Mouse (Mus musculus): ENCODE data around the gene Gm20388.

Gene Gm20388

DNA sequence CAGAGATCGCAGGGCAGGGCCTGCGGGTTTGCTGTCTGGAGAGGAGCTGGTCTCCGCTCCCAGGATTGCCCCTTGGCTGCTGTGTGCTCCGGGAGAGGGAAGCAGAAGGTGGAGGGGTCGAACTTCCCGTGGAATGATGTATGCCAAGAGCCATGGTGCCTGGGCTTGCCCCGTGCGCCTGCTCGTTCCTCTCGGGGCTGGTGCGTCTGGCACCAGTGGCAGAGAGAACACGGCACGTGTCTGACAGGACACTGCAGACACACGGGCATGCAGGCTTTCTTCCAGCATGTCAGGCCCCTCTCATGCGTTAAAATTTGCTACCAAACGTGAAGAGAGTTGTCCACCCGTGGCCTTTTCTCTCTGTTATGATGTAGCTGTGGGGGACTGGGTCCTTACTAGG is 4401.1 kb downstream of the Gm20388 start:
- DNase-seq (ENCODE audit: low spot score in 2 of 2), result no peak

GRCm38 (mm10) chr8:124312228-124312627 is 4401.6 kb downstream of the Gm20388 start:
- no peak for DNase-seq (ENCODE audit: low spot score in 2 of 2)

DNA sequence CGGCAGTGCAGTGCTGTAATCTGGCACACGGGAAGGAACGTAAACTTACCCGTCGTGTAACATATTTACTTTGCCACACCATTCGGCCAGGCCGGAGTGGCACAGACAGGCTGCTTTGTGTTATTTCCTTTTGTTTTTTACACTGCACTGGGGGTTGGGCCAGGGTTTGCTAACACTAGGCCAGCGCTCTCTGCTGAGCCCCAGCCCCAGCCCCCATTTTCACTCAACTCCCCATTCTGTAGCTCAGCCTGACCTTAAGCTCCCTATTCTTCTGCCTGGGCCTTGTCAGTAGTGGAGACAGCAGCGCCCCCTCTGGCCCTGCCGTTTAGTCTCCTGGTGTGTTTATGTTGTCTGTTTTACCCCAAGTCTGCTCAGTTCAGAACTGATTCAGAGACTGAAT is 4404.2 kb downstream of the Gm20388 start:
- DNase-seq (ENCODE audit: low spot score in 2 of 2), result no peak

DNA sequence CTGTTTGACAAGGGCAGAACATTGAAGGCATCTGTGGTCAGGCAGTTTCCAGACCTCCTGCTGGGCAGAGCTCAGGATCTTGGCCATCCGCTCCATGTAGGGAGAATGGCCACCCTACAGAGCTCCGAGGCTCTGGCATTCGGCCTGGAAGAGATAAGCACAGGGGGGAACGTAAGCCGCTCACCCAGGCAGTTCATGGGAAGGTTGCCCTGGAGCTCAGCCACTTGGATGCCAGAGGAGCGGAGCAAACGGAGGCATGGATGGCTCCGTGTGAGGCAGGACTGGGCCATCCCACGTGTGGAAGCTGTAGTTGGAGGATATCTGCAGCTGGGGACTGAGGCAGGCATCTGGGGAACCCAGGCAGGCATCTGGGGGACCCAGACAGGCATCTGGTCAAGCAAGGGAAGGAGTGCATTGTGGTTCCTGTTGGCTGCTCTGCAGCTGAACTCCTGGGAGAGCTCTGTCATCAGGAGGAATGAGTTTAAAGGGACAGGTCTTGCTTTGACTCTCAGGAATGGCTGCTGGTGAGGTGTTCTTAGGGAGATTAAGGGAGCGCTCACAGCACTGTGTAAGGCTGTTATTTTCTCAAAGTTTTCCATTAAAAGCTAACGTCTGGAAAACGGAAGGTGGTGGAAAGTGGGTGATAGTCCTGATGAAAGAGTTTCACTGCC is 4406.0 kb downstream of the Gm20388 start:
- no peak for DNase-seq (ENCODE audit: low spot score in 2 of 2)

- DNase-seq (ENCODE audit: low spot score in 2 of 2), result no peak
Measured at GRCm38 (mm10) chr8:124317191-124317682, 4406.6 kb downstream of the Gm20388 start.

DNA sequence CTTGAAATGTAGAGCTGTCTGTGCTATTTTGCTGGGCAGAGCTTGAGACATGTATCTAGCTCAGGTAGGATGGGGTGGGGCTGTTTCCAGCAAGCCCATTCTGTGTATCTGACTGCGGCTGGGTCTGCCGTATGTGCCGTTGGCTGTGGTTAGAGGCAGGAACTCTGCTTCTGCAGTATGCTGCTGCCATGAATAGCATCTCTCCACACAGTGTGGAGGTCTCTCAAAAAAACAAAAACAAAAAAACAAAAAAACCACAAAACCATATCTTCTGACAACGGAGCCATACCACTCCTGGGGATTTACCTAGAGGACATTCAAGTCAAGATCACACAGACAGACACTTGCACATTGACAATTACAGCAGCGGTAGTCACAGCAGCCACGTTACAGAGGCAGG is 4407.2 kb downstream of the Gm20388 start:
- DNase-seq (ENCODE audit: low spot score in 2 of 2), result no peak

GRCm38 (mm10) chr8:124318612-124319315 is 4408.1 kb downstream of the Gm20388 start:
- no peak for DNase-seq (ENCODE audit: low spot score in 2 of 2)

DNA sequence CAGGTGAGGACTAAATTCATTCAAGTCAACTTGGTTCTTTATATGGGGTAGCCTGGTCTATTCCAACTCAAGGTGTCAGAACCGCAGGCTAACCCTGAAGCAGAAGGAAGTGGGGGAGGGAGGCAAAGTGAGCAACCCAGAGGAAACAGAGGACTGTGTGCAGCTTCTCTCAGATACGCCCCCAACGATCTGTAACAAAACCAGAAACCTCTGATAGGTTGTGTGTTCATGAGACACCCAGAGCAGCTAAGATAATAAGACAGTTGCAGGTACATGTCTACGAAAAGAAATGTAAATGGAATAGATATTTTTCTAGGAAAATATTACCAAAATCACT is 4408.6 kb downstream of the Gm20388 start:
- no peak for DNase-seq (ENCODE audit: low spot score in 2 of 2)

DNA sequence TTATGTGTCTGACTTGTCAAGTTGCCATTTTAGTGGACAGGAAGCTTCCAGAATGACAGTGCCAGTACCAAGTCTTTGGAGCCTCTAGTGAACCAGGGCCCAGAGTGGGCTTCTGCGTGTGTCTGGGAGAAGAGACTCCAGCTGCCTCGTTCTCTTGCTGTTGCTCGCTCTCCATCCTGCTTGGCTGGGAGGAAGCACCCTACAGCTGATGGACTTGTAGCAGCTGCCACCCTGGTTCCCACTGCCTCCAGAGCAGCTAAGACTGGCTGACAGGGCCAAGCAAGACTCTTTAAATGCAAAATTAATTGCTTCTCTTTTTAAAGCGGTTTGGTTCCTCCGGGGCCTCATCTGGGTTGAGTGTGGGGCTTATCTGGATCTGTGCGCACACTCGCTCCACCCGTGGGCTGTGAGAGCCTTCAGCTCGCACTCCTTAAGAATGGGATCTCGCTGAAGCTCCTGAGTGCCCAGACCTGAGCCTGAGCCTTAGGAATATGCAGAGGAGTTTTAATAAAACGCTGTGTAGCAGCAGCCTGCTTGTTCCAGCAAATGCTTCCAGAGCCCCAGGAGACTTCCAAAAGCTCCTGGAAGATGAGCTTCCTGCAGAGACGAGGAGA is 4410.7 kb downstream of the Gm20388 start:
- no peak for DNase-seq (ENCODE audit: low spot score in 2 of 2)

GRCm38 (mm10) chr8:124323356-124323755 is 4412.7 kb downstream of the Gm20388 start:
- no peak for DNase-seq (ENCODE audit: low spot score in 2 of 2)

DNA sequence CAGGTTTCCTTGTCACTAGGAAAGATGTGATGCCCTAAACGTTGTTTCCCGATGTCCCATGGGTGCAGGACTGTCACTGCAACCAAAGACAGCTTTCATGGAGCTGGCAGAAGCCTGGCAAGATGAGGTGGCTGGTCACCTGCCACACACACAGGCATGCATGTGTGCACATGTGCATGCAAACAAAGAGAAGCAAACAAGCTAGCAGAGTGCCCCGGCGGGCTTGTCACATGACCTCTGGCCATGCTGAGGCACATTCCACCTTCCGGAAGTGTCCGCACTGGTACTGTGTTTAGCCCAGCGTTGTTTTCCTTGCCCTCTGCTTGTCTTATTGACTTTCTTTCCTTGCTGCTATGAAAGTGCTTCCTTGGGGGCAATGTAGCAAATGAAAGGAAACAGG is 4417.6 kb downstream of the Gm20388 start:
- peak in 1 of 2 experiments; percentile 63 for DNase-seq (ENCODE audit: low spot score in 2 of 2)

DNA sequence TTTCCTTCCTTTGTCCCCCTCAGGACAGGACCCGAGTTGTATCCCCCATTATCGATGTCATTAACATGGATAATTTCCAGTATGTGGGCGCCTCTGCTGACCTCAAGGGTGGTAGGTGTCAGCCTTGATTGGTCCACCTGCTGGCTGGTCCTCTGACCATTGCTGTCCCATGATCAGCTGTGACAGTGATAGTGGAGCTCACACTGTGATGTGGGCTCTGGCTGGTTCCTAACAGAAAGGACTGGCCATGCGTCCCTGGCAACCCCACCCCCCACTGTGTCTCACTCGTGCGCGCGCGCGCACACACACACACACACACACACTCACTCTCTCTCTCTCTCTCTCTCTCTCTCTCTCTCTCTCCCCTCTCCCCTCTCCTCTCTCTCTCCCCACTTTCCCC is 4419.0 kb downstream of the Gm20388 start:
- no peak for DNase-seq (ENCODE audit: low spot score in 2 of 2)

DNA sequence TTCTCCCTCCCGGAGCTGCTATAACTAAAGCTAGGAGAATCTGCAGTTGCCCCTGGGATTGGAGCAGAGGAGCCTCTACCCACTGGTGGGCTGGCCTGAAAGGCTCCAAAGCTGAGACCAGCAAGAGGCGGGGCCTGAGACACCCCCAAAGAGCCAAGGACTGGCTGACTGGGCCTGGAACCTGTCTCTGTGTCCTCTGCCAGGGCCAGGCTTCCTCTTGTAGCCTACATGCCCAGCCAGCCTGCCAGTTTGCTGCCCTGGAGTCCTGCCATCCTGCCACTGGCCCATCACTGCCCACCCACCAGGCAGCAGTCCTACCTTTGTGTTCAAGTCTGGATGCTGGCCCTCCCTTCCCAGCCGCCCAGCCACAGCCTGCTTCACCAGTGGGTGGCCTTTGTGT is 4419.8 kb downstream of the Gm20388 start:
- DNase-seq (ENCODE audit: low spot score in 2 of 2), result no peak

GRCm38 (mm10) chr8:124331094-124331493 is 4420.5 kb downstream of the Gm20388 start:
- no peak for DNase-seq (ENCODE audit: low spot score in 2 of 2)

GRCm38 (mm10) chr8:124331706-124332105 is 4421.1 kb downstream of the Gm20388 start:
- no peak for DNase-seq (ENCODE audit: low spot score in 2 of 2)

- no peak for DNase-seq (ENCODE audit: low spot score in 2 of 2)
Measured at GRCm38 (mm10) chr8:124336302-124336701, 4425.7 kb downstream of the Gm20388 start.

DNA sequence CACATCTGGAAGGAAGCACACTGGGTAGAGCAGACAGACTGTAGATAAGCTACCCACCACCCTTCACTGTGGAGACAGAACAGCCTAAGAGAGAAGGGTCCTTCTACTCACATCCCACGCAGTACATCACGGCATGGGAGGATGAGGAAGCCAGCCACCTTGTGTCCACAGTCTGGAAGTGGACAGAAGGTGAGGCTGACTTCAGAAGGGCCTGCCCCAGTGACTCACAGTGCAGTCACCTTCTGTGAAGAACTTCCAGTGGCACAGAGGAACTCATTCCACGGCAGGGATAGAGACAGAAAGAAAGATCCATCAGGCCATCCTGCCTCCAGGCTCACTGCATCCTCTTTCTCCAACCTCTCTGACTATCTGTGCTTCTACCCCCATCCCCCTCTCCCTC is 4429.1 kb downstream of the Gm20388 start:
- DNase-seq (ENCODE audit: low spot score in 2 of 2), result no peak

- no peak for DNase-seq (ENCODE audit: low spot score in 2 of 2)
Measured at GRCm38 (mm10) chr8:124340360-124341068, 4429.9 kb downstream of the Gm20388 start.

GRCm38 (mm10) chr8:124343151-124343550 is 4432.5 kb downstream of the Gm20388 start:
- no peak for DNase-seq (ENCODE audit: low spot score in 2 of 2)

- no peak for DNase-seq (ENCODE audit: low spot score in 2 of 2)
Measured at GRCm38 (mm10) chr8:124343991-124344390, 4433.4 kb downstream of the Gm20388 start.

GRCm38 (mm10) chr8:124345098-124345497 is 4434.5 kb downstream of the Gm20388 start:
- DNase-seq (ENCODE audit: low spot score in 2 of 2), result peak in 1 of 2 experiments; percentile 63

DNA sequence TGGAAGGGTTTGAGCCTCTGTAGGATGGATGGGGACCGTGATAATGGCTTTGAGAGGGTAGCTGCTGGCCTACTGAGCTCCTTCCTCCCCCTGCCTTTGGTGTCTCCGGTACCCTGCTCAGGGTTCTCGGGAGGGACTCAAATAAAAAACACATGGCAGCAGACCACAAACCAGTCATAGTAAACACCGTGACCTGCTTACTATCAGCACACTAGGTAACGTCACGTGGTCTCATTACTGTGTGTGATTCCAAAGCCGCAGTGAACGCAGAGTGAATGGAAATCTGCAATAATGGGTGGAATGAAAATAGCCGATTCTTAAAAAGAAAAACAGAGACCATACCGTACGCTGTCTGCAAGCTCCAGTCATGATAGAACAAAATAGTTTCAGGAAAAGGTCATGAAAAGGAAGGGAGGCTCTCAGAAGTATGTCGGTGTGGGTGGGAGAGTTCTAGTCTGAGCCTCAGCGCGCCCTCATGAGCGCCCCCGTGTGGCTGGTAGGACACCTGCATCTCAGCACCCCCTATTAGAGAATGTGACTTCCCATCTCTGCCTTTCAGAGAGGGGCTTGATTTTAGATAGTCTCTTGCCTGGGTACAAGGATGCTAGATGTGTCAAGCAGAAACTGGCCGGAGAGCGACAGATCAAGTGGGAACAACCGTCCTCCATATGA is 4436.3 kb downstream of the Gm20388 start:
- no peak for DNase-seq (ENCODE audit: low spot score in 2 of 2)

Measured in urinary bladder, adult 18-20 months (tissue).